Mouse (Mus musculus) erythroid progenitor cell, adult 5-6 weeks (primary cell): Measurements from ENCODE around the gene Arhgap22. TPM values are rescaled to one million over a fixed set of nuclear protein-coding genes. Genes with fewer than 3 reads are reported as not detected.

Source experiments
- ATAC-seq: replicated peaks from 2 replicates; pipeline ENCODE4 v1.8.0; 2016; ENCODE audit warnings: moderate number of reproducible peaks, mild to moderate bottlenecking, moderate TSS enrichment, inconsistent platforms; ENCODE audit not compliant: poor library complexity, low FRiP score, severe bottlenecking
- total RNA-seq, 2 experiments: library from RNA; stranded (forward) in 1 of 2; stranded (reverse) in 1 of 2; fragments of 150-400 nt in 1 of 2; fragments of 186-747, 209-891 nt in 1 of 2; gene quantifications; 2 replicates each; pipeline versions ENCODE4 v1.2.3 to v1.2.4; 2015 to 2017; ENCODE audit warnings: low replicate concordance in 2 of 2

Arhgap22 gene
- total RNA-seq, 2 experiments from 2014 or later = not detected

DNA sequence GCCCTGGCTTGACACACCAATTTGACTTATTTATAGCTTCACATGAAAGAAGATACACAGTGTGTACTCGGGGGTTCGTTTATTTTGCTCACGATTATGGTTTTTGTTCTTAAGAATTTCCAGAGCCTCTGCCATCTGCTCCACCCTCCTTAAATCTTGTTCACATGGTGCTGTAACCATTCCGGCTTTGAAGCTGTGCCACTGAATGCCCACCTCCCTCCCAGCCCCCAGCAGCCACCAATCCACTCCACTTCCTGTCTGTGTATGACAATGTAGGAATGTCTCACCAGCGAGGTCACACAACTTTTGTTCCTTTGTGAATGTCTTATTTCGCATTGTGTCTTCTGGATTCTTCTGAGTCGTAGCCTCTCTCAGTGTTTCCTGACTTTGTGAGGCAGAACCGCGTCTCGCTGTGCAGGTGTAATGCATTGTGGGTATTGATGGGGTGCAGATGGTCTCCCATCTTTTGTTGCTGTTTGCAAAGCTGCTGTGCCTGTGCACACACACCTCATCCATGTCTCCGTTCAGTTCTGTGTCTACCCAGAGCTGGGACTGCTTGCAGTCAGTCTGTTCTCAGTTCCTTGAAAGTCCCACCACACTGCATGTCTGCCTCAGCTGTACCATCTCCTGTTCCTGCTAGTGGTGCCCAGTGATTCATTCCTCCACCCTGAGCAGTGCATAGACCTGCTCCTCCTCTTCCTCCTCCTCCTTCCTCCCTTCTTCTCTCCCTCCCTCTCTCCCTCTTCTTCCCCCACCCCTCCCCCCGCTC lies 144.0 kb downstream of the Arhgap22 start:
- ATAC-seq = no peak

GRCm38 (mm10) chr14:33358891-33359290 lies 145.1 kb downstream of the Arhgap22 start:
- ATAC-seq = no peak

- ATAC-seq = no peak
These were observed 147.7 kb downstream of the Arhgap22 start for GRCm38 (mm10) chr14:33361546-33361945.

- no peak for ATAC-seq
These were observed 148.3 kb downstream of the Arhgap22 start for GRCm38 (mm10) chr14:33362122-33362521.

DNA sequence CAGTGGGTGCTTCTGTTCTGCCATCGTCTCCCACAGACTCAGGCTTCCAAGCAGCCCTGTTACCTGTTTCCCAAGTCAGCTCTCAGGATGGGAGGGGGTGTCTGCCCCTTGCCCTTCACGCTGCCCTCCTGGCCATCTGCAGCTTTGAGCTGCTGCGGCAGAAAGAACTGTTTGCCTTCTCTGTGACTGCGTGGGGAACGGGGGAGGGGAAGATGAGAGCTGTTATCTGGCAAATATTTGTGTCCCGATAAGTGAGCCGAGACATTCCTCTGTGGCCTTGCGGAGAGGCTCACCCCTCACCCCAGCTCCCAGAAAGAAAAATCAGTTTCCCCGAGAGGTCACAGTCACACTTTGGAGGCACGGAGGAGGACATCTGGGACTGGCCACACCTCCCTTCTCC lies 149.0 kb downstream of the Arhgap22 start:
- ATAC-seq = no peak

DNA sequence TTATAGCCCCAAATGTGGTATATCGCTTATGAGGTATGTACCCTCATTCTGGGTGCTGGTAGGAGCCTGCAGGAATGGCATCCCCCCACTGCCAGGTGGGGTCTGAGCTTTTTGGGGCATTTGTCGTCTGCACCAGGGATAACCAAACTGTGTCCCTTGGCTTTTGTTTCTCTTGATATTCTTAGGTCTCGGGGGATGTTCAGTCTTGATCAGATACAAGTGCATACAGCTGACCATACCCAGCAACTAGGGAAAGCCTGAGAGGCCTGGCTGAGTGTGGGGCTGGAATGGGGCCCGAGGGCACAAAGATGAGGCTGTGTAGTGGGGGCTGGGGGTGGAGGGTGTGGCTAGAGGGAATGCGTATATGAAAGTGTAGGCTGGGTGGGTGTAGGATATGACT lies 149.8 kb downstream of the Arhgap22 start:
- ATAC-seq = no peak

GRCm38 (mm10) chr14:33364061-33364460 lies 150.2 kb downstream of the Arhgap22 start:
- ATAC-seq = no peak

DNA sequence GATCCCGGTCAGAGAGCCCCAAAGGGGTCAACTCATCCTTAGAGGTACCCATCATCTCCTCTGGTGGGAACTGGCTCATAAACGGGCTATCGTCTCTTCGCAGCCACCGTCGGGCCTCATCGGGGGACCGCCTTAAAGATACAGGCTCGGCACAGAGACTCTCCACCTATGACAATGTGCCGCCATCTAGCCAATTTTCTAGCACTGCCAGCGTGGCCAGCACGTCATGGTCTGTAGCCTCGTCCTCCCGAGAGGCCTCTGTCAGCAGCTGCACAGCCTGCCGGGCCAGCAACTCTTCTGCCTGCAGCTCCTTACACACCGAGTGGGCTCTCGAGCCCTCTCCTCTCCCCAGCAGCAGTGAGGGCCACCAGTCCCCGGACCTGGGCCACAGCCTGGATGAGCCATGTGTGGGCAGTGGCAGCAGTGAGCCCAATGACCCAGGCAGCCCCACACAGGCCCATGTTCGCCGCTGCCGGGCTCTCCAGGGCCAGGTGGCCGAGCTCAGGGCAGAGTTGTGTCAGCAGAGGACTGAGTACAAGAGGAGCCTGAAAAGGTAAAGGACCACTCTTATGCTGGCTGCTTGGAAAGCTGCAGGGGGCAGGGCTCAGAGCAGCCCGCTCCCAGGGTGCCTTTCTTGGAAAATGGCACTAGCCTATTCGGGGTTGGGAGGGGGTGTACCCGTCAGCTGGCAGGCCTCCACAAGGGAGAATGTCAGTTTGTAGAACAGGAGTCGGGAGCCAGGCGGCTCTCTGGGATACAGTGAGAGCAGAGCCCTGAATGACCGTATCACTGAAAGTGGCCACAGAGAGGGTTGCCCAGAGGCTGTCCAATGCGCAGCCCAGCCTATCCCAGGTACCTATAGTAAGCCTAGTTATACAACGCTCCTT lies 153.3 kb downstream of the Arhgap22 start:
- ATAC-seq = no peak

DNA sequence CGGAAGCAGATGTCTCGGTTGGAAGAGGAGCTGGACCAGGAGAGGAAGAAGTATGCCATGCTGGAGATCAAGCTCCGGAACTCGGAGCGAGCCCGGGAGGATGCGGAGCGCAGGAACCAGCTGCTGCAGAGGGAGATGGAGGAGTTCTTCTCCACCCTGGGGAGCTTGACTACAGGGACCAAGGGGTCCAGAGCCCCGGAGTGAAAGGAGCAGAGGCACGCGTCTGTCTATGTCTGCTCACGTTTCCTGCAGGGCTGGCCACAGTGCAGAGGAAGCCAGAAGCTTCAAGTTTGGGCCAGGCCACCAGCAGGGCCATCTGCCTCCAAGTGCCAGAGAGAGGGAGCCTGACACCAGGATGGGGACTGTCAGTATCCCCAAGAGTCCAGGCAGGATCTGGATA lies 155.5 kb downstream of the Arhgap22 start:
- no peak for ATAC-seq

GRCm38 (mm10) chr14:33370056-33370455 lies 156.2 kb downstream of the Arhgap22 start:
- no peak for ATAC-seq

DNA sequence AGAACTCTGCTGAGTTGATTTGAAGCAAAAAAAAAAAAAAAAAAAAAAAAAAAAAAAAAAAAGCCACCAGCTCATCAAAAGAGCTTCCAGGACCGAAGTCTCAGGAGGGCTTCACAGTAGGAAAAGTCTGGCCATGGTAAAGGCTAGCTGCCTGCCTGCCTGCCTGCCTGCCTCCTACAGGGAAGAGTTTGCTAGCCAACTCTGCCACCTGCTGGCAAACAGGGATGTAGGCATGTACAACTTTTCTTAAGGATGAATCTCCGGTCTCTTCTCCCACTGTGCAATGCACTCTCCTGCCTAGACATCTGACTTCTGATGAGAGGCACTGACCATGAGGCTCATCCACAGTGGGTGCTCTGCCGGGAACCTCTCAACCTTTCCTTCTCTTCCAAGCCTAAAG lies 157.4 kb downstream of the Arhgap22 start:
- ATAC-seq = no peak

DNA sequence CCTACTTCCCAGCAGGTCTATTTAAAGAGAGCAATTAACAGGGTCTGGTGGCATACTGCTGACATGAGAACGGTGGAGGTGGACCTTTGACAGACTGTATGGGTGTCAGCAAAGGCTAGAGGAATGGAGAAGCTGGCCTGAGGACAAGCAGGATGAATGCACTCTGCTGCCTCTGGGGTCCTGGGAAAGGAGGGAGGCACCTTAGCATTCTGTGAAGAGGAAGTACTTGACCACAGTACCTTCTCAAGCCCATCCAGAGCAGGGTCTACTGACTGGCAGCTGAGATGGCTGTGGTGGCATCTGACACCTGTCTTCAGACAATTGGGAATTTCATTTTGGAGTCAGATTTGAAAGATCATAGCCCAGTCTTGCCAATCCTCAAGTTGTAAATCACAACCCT lies 159.4 kb downstream of the Arhgap22 start:
- ATAC-seq = no peak

- no peak for ATAC-seq
These were observed 160.3 kb downstream of the Arhgap22 start for GRCm38 (mm10) chr14:33374089-33374488.

GRCm38 (mm10) chr14:33377211-33377610 lies 163.4 kb downstream of the Arhgap22 start:
- no peak for ATAC-seq

GRCm38 (mm10) chr14:33378723-33379122 lies 164.9 kb downstream of the Arhgap22 start:
- no peak for ATAC-seq

DNA sequence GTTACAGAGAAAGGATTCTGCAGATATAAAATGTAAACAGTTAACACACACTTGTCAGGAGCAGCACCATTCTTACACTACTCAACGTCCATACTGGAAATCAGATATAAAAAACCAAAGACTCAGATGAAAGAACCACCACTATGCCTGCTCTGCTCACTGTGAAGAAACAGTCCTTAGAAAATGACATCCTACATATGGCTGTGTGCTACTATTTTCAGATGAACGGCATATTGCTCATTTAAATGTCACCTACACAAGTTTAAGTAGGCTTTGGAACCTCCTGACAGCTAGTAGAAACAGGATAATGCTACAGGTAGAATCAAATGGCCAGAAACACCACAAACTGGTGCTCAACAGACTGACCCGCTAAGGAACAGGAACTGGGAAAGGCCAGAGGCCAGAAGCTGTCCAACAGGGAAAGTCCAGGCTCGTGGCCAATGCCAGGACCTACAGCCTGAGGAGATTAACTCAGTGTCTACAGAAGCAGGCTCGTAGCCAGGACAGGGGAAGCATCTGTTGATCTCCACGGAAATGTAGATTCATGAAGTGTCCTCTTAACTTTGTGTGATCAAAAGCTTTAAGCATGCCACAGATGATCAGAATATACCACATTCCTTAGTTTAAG lies 167.1 kb downstream of the Arhgap22 start:
- no peak for ATAC-seq

GRCm38 (mm10) chr14:33398065-33398860 lies 184.4 kb downstream of the Arhgap22 start:
- no peak for ATAC-seq

DNA sequence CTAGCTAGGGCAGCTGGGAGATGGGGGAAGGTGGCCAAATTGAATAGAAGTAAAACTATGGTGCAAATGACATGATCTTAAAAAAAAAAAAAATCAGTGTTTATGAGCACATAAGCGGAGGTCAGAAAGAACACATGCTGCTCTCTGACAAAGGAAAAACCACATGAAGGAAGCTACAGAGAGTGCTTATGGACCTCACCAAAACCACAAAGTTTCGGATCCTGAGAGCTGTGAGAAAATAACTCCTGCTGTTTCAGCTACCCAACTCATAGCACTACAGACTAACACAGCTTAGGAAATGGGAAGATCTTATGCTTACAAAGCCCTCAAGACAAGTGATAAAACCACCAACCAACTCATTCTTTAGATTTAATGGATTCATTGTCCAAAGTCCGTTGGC lies 186.2 kb downstream of the Arhgap22 start:
- no peak for ATAC-seq

DNA sequence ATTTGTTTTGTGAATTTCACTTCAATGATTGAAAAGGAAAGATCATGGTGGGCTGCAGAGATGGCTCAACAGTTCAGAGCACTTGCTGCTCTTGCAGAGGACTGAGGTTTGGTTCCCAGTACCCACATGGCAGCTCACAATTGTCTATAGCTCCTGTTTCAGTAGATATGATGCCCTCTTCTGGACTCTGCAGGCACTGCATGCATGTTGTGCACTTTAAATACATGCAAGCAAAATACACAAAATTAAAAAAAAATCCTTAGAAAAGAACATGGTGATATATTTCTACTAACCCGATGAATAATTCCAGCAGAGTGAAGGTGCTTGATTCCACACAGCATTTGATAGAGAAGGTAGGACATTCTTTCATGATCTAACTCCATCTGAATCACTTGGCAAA lies 188.5 kb downstream of the Arhgap22 start:
- no peak for ATAC-seq

- no peak for ATAC-seq
These were observed 201.9 kb downstream of the Arhgap22 start for GRCm38 (mm10) chr14:33415746-33416145.
